Mouse (Mus musculus) erythroid progenitor cell, adult 5-6 weeks (primary cell): ENCODE results near the gene Olfr1416. TPM values are rescaled to one million over a fixed set of nuclear protein-coding genes. Genes with fewer than 3 reads are reported as not detected.
"Not testable (repeated sequence)": the region's sequence is repeated elsewhere in the genome, so short reads cannot be mapped to it uniquely, and the experiment has no call there.

Experiments used
- ATAC-seq: replicated peaks from 2 replicates; pipeline ENCODE4 v1.8.0; 2016; ENCODE audit warnings: moderate number of reproducible peaks, mild to moderate bottlenecking, moderate TSS enrichment, inconsistent platforms; ENCODE audit not compliant: poor library complexity, low FRiP score, severe bottlenecking
- total RNA-seq, 2 experiments: library from RNA; stranded (forward) in 1 of 2; stranded (reverse) in 1 of 2; fragments of 150-400 nt in 1 of 2; fragments of 186-747, 209-891 nt in 1 of 2; gene quantifications; 2 replicates each; pipeline versions ENCODE4 v1.2.3 to v1.2.4; 2015 to 2017; ENCODE audit warnings: low replicate concordance in 2 of 2

Gene Olfr1416
- total RNA-seq (2015; ENCODE audit: low replicate concordance) (not detected in 2 replicates), total RNA-seq (2017; ENCODE audit: low replicate concordance) (not detected in 2 replicates)

DNA sequence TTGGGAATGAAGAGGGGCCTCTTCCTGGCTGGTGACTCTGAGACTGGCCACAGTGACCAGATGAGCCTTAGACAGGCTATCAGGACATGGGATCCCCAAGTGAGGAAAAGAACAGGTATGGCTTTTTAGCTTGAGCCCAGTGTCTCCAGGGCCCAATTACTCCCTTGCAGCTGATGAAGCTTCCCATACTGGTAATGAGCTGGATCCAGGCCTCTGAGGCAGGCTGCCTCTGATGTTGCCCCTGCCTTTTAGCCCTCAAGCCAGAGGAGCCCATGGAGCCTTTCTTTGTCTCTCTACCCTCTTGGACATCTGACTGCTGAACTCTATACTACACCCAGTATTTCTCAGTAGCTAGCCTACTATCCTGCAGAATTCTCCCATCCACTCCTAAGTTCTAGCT is at the start of gene Olfr1416:
Gene Olfr1416, minus strand, starts transcription at position 101 of the 400 bp plus-strand sequence.
- no peak for ATAC-seq

DNA sequence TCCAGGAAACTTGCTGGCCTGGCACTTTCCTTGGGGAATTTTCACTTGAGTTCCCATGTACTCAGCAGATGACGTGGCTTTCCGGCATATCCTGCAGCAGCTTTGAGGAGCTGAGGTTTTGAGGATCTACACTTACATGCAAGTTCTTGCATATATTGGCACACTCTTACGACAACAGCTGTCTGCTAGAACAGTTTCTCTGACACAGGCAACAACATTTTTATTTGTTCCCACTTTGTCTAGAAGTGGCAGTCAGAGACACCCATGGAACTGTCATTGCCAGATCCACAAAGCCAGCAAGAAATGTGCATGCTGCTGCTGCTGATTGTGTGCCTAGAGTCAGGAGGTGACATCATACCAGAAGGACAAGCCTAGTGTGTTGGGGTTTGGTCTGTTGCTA is 38.9 kb upstream of the Olfr1416 start:
- ATAC-seq, result no peak

DNA sequence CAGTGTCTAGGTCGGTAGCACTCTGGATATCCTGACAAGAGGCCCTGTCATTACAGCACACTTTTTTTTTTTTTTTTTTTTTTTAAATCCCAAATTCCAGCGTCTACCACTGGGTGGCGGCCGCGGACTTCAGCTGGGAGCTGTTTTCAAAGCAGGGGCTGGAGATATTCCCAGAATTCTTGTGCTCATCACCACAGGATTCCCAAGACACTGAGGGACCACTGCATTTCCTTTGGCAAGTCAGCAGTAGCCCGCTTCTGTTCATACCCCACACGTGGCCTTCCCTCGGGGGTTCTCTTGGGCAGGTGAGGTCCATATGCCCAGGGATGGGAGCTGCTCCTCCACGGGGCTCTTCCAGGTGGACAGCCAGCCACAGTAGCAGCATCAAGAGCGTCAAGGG is 36.5 kb upstream of the Olfr1416 start:
- no peak for ATAC-seq

DNA sequence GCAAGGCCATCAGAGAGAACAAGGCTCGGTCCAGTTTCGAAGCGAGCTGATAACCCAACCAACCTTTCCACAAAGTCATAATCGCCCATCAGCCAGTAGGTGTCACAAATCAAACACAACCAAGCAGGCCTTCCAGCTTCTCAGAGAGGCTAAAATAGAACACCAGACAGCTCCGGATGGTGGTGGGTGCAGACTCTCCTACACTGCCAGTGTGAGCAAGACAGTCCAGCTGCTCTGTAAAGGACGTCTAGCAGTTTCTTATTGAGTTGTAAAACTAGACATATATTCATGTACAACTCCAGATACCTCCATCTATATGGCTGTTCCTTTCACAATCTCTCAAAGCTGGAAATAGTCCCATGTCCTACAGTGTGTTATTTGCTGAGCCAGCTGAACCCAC is 34.1 kb upstream of the Olfr1416 start:
- ATAC-seq, result no peak

DNA sequence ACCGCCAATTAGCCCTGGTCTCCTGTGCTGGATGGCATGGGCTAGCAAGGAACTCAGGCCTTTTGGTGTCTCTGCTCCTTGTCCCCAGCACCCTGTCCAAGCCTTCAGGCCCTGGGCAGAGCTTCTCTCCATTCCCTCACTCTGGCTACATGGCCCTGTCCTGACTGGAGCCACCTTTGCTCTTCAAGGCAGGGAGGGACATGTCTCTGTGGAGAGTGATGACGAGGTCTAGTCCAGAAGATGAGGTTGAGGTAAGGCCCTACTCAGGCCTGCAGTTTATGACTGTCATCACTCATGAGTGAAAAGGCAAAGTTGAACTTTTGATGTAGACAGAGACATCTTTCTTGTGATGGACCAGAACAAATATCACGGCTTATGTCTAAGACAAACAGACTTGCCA is 33.6 kb upstream of the Olfr1416 start, which contains the start of gene Olfr1414:
Gene Olfr1414, minus strand, starts transcription at position 101 of the 400 bp plus-strand sequence.
- no peak for ATAC-seq

DNA sequence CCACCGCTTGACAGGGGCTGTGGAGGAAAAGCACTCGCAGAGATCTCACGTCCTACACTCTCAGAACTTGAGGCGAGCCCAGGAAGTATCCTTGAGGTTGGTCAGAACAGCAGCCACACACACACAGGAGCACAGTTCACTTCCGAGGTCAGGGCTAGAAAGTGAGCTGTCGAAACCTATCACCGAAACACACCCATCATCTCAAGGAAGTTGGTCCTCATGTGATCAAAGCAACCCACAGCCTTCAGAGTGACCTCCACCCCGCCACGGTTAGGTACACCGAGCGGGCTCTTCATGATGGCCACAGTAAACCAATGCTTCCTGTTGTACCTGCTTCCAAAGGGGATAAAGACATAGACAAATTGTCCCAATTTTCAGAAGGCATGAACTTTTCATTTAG is 30.5 kb upstream of the Olfr1416 start:
- no peak for ATAC-seq

DNA sequence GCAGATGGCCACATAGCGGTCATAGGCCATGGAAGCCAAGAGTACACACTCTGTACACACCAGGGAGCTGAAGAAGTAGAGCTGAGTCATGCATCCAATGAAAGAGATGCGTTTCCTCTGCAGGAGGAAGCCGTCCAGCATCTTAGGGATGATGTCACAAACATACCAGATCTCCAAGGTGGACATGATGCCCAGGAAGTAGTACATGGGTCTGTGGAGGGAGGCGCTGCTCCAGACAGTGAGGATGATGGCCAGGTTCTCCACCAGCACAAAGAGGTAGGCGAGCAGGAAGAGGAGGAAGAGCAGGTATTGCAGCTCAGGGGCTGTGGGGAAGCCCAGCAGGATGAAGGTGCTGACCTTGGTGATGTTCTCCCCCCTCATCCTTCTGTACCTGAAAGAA is 26.7 kb upstream of the Olfr1416 start:
- not testable (repeated sequence) for ATAC-seq

DNA sequence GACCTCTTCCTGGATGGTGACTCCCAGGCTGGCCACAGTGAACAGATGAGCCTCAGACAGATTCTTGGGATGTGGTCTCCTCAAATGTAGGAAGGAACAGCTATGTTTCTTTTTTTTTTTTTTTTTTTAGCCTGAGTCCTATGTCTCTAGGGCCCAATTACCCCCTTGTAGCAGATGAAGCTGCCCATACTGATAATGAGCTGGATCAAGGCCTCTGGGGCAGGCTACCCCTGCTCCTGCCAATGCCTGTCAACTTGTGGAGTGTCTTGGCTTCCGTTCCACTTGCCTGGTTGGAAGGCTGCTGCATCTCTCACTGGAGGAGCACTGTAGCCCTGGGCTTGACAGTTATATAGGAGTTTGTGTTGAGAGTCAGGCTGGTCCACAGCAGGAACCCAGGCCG is 11.1 kb upstream of the Olfr1416 start, which contains the start of gene Olfr1415:
Gene Olfr1415, minus strand, starts transcription at position 101 of the 400 bp plus-strand sequence.
- no peak for ATAC-seq

DNA sequence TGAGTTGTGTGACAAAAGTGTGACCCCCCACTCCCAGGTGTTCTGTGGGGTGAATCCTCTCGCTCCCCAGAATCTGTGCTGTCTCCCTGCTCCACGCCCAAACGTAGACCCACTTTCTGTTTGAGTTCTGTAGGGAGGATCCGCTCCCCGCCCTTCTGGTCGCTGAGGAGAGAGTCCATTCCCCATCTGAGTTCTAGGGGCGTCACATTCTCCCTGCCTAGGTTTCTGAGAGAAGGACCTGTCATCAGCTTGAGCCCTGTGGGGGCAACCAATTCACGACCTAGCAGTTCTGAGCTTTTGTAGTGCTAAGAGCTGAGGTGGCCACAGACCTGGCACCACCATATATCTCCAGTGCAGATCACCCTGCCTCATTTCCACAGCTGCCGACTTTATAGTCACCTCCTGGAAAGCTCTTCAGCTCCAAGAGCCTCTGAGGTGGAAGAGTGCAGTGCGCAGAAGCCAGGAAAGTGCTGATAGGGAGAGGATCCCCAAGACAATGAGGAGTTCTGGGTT is 10.8 kb downstream of the Olfr1416 start:
- ATAC-seq, result peak; percentile 60

DNA sequence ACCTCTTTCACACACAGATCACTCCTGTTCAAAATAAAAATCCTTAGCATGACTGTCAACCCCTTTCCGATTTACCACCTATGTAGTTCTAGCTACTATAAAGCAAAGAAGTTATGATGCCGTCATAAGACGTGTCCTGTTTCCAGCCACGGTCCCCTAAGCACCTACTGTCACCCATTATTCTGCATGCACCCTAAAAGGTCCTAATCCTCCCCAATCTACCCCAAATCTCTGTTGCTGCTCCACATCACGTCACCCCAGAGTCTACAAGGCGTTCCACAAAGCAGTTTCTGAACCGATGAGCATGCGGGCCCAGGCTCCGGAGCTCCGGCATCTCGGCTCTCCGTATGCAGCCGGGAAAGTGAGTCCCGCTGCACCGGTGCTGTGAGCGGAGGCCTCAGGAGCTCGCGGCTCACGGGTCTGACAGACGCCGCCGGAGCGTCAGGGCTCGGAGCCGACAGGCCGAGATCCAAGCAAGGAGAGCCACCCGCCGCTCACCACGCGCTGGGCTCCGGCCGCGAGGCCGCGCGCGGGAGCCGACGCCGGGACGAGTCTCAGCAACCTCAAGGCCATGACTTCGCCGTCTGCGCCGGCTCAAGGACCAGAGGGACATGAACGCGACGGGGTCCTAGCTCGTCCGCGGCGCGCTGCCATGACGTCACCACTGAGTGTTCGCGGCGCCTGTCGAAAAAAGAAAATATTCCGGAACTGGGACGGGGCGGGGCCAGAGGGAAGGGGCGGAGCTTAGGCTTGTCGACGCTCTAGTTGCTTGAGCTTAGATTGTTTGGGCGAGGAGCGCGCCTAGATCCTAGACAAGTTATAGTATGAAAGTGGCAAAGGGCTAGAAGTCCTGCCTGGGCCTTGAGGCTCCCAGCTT is 11.5 kb downstream of the Olfr1416 start, which contains the start of gene Ndufa10:
Gene Ndufa10, minus strand, starts transcription at position 696 of the 877 bp plus-strand sequence.
- ATAC-seq, result peak; percentile 87

DNA sequence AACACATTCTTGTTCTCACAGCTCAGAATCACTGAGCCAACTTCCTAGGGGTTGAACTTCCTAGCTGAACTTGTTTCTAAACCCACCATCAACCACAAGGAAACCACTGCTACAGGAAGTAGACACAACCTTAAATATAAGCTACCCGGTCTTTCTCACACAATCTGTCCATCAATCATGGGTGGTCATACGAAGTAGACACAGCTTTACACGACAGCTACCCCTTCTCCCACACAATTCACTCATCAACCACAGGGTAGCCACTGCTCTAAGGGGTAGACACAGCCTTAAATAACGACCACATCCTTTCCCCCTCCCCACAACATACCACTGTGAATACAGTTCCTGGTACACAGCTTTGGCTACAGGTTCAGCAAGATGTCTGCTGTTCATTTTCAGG is 16.0 kb downstream of the Olfr1416 start:
- no peak for ATAC-seq

DNA sequence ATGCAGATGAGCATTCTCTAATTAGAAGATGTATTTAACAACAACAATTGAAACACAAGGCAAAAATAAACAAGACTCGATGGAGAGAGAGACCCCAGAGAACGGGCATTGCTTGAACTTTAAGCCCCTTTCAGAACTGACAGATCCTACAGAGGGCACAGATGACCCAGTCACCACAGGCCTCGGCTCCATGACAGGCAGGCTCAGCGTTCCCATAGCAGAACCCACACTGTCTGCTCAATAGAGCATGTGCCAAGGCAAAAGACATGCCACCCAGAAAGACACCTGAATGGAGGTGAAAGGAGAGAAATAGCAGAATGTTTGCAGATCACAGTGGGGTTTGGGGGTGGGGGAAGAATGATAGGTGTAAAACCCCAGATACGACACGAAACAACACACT is 26.5 kb downstream of the Olfr1416 start:
- ATAC-seq, result no peak

DNA sequence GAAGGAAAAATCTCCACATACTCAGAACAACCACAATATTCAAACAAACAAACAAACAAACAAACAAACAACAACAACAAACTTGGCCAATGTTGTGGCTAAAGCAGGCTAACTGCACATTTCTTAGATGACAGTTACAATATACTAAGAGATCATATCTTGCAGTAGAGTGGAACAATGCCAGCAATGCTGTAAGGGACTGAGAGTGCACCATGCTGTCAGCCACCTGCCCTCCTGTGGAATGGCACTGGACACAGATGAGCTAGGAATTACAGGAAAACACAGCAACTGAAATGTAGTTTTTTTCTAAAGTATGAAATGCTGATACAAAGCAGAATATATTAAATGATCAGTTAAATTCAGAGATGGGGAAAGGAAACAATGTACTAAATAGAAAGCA is 27.2 kb downstream of the Olfr1416 start:
- ATAC-seq, result no peak

DNA sequence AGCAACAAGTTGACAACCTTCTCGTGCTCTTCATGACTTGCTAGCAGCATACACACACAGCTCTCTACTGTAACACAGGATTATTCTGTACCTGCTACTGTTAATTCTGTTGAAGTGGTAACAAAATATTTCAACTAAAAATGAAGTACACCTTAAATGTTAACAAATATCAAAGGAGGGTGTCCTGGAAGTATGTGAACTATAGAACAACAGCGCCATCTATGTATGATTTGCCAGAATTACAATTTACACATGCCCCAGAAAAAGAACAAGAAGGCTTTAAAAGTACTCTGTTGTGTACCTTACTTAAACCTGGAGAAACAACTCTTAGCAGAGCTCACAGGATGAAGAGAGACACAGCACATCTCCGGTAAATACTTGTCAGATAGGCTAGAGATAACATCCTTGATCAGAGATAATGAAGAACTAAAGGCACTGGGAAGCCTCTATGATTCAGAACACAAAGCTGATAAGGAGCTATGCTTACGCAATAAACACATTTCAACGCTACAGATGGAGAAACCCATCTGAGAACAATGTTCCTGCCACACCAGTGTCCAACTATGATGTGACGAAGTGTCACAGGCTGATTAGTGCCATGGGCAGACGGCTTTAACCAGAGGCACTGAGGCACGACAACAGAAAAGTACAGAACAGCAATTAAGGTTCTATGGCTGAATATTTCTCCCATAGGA is 31.0 kb downstream of the Olfr1416 start:
- no peak for ATAC-seq

DNA sequence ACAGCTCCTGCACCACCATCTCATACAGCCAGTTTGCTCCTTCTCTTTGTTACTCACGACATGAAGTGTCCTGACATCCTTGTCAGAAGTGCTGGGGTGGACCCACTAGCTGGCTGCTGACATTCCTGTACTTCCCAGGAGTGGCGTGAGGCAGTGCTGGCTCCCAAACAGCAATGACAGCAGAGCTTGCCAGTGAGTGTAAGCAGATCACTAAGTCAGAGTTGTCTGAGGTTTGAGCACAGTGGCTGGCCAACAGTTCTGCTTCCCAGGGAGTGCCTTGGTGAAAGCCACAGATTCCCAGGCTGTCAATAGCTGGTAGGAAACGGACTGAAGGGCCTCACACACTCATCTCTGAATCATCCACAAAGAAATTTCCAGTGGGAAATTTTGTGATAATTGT is 36.6 kb downstream of the Olfr1416 start:
- no peak for ATAC-seq

DNA sequence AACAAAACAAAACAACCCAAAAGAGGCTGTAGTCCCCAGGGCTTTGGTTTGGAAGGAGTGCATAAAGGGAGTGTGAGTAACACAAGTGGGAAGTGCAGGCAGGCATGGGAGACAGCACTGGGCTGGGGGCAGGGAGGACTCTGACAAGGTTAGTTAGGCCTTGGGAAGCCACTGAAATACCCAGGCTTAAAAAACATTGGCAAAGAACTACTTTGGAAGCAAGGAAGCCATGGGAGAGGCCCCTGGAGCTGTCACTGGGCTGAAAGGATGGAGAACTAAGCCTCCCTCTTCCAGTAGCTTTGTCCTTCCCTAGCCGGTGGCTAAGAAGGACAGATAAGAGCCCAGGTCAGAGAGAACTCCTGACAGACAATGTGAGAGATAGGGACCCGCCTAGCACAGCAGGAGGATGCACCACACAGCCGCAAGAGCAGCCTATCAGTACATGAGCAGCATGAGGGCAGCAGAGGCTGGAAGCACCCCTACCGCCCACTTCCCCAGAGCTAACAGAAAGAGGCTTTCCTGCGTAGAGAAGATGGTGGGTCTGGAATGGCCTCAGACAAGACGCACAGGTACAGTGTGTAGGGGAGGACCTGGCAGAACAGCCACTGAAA is 43.4 kb downstream of the Olfr1416 start:
- ATAC-seq, result peak; percentile 35; the same call in 1 of the 2 replicates

DNA sequence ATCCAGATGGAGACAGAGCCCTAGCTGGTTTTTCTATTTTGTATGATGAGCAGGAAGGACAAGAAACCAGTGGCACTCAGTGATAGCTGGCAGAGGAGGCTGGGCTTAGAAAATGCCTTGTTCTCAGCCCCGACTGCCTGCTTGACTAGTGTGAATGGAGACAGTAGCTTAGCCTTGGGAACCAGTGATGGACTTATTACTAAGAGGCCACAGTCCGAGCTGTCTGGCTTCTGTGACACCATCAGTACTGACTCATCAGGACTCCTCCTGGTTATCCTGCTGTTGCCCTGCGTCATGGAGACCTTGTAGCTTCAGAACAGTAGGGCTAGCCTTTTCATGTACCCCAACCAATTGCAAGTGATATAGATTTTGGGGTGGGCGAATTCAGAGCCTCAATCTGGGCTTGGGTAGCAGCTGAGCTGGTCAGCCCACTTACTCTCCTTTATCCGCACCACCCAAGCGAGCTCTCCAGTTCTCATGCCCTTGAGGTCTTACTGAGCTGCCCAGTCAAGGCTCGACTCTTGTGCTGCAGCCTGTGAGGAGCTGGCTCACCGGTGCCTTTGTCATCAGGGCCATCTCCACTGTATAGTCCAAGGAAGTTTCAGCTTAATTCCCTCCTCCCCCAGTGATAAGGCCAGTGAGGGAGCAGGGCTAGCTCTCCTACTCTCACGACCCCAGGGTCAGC is 44.7 kb downstream of the Olfr1416 start:
- no peak for ATAC-seq

DNA sequence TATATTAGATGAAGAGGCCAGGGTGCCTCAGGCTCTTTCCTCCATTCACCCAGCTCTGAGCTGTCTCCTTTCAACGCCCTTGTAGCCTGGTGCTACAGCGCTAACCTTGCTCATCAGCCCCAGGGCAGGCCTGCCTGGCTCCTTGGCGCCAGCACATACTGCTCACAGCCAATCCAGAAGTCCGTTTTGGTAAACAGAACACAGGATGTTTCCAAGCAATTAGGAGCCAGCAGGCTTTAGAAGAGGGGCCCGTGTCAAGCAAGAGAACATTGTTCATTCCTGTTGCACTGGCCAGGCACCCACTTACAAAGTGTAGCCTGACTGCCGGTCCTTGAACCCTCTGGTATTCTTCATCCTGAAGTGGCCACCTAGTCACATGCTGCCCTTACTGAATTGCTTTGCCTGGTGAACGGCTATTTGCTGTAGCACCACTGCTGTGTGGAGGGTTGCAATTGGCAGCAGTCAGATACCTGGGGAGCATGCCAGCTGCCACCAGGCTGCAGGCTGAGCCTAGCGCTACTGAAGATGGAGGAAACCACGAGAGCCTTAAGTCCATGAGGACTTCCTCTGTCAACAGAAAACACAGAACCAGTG is 47.1 kb downstream of the Olfr1416 start:
- no peak for ATAC-seq

DNA sequence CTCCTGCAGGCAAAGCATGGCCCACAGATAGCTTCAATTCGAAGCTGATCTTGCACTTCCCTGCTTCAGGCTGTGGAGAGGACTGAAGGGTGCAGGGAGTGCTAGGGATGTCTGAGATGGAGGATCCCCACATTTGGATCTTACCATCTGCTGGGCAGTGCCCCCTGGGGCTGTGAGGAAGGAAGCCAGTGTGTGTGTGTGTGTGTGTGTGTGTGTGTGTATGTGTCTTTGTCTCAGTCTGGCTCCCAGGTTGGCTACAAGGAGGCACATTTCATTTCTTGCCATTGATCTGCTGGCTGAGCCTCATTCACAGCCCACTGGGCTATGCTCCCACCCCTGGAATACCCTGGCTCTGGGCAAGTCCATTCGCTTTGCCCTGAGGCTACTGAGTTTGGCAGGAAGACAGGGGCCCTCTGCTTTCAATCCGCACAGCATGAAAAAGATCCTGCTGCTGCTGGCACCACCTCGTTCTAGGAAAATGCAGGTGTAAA is 48.0 kb downstream of the Olfr1416 start:
- no peak for ATAC-seq
